Mouse (Mus musculus) left cerebral cortex, postnatal 10 days (tissue): ENCODE measurements at regions not wholly inside any gene's neighbourhood (a gene's known extent, or its start where the extent isn't known, plus 50 kb on each side); places are given as distances from the start of the nearest gene placed in this dataset.

Experiments
- DNase-seq, 2 experiments: peaks; one replicate each; pipeline ENCODE4 v3.0.0; 2021 to 2022; ENCODE audit warnings: low spot score in 2 of 2, mixed read lengths in 1 of 2; ENCODE audit errors: extremely low spot score in 1 of 2
- intact Hi-C: fragments of 180-260 bp; cut with DNase I; formaldehyde crosslinking; loops from one replicate; pipeline ENCODE4 v1.15.1; 2025

DNA sequence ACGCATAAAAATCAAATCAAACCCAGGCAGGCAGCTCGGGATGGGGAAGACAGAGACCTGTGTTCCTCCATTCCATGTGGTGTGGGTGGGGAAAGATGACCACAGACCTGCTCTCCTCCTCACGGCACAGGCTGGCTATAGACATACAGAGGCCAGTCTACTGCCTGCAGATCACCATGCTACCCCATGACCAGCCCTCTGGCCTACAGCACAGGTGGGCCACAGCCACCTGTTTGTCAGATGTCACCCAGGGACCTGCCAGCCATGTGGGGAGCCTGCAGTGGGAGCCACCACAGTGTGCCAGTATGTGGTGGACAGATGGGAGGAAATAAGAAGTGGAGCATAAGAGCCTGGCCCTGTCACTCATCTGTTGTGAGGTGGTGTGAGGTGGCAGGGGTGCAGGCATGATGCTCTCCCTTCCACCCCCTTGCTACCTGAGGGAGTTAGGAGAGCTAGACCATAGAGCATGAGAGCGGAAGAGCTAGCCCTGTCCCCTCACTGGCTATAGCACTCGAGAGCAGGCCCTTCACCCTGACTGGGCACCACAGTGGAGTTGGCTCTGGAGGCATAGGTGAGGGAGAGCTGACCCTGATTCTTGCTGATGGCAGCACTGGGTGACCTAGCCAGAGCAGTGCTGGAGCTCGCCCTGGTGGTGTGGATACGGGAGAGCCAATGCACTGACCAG, 76.6 kb downstream of the Ramp3 start:
- intact Hi-C loops, result no loop called here
- DNase-seq, result no peak

DNA sequence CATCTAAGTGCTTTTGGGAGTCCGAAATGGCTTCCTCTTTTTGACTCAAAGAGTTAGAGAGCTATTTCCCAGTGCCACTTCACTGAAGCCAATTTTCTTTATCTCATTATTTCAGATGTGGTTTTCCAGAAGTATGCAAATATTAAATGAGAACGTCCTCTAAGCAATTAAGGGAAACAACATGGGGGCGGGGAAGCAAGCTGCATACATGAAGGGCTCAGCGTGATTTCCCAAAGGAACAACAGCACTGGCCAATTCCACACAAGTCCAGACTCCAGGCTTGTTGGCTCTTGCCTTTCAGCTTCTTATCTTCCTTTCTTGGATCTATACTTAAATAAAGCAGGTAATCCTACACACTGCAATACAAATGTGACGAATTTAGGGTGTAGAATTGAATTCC, 73.2 kb downstream of the Ramp3 start:
- no peak for DNase-seq
- intact Hi-C loops, result no loop called here
